ENCODE assay signal across 8 mouse cellular contexts in the genomic region with DNA sequence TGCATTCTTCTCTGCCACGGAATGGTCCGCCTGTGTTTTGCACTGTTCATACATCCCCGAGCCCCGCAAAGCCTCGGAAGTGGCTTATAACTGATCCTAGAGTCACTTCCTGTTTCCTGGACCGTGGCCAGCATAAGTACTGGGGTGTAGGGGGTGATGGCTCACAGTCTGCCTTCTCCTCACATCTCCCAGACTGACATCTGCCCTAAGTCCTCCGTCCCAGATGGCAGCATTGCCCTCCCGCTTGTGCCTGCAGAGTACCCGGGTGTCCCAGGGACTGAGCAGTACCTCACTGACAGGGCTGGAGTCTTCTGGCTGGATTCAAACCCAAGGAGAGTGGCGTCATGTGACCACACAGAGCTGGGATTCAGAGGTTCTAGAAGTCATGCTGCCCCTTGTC. TPM values are rescaled to one million over a fixed set of nuclear protein-coding genes. Genes with fewer than 3 reads are reported as not detected.
A peak's percentile ranks its signal among the peaks of the same experiment; 100 is the strongest.
DNase-seq lines count a peak whose midpoint lies in the region; ATAC-seq and TF ChIP-seq lines count a peak whose summit lies in the region.

No protein-coding gene starts in this region.

- no peak for TF ChIP-seq CTCF in lung, embryonic 14.5 days (IDR thresholded peaks at IDR 0.05; ENCODE audit: low read depth)

- 0 out of 2 replicates have a peak overlapping the region, but pooled peaks have one; percentile 25 for H3K4me2 ChIP-seq in lung, embryonic 14.5 days
- H3K4me2 ChIP-seq in intestine, embryonic 15.5 days (replicated peaks): 0 out of 2 replicates have a peak overlapping the region, but pooled peaks have one; percentile 7
- no peak overlapping the region for H3K4me2 ChIP-seq in neural tube, embryonic 13.5 days

- H3K4me1 ChIP-seq in lung, embryonic 14.5 days (ENCODE audit: insufficient read depth): no peaks in the 10 kb centered on the region
- no peaks in the 10 kb centered on the region; the same call in 1 of the 2 replicates for H3K4me1 ChIP-seq in intestine, embryonic 15.5 days (replicated peaks)
- peaks cover 19% of the 10 kb centered on the region for H3K4me1 ChIP-seq in neural tube, embryonic 13.5 days (replicated peaks)

- H3K27ac ChIP-seq in lung, embryonic 14.5 days (ENCODE audit: low read depth): no peak overlapping the region
- no peak overlapping the region for H3K27ac ChIP-seq in intestine, embryonic 15.5 days
- no peak overlapping the region for H3K27ac ChIP-seq in neural tube, embryonic 13.5 days (replicated peaks)

- 0 out of 2 replicates have a peak, but pooled peaks have one; percentile 22 for ATAC-seq in lung, embryonic 14.5 days (ENCODE audit: insufficient read depth)
- 0 out of 2 replicates have a peak, but pooled peaks have one; percentile 14 for ATAC-seq in intestine, embryonic 15.5 days
- ATAC-seq in neural tube, embryonic 13.5 days (ENCODE audit: low read depth): peak; percentile 29; the same call in 1 of the 2 replicates
- ATAC-seq in erythroblast, adult 5-6 weeks (replicated peaks; ENCODE audit: low FRiP score, poor library complexity, severe bottlenecking): no peak

- WGBS in lung, embryonic 14.5 days: 37% methylated on average over 10 of the region's 10 CpGs
- 45% methylated on average over 10 of the region's 10 CpGs for WGBS in intestine, embryonic 15.5 days
- 50% methylated on average over 10 of the region's 10 CpGs for WGBS in neural tube, embryonic 13.5 days

- no peaks in the 10 kb centered on the region for H3K36me3 ChIP-seq in lung, embryonic 14.5 days (ENCODE audit: insufficient read depth)
- no peaks in the 10 kb centered on the region for H3K36me3 ChIP-seq in intestine, embryonic 15.5 days
- H3K36me3 ChIP-seq in neural tube, embryonic 13.5 days: no peaks in the 10 kb centered on the region

- DNase-seq in lung, embryonic 14.5 days: peak; percentile 9
- no peak for DNase-seq in lung, postnatal 36 days
- peak; percentile 14 for DNase-seq in ZHBTc4 (ENCODE audit: low read depth, low spot score)
- DNase-seq in testis, postnatal 14 days (ENCODE audit: low spot score): no peak
- DNase-seq in kidney, postnatal 14 days: no peak

- no peak overlapping the region for H3K9ac ChIP-seq in lung, embryonic 14.5 days
- H3K9ac ChIP-seq in intestine, embryonic 15.5 days: no peak overlapping the region
- H3K9ac ChIP-seq in neural tube, embryonic 13.5 days: no peak overlapping the region

- no peaks in the 10 kb centered on the region for H3K27me3 ChIP-seq in lung, embryonic 14.5 days (ENCODE audit: insufficient read depth, low read length)
- H3K27me3 ChIP-seq in intestine, embryonic 15.5 days (replicated peaks): no peaks in the 10 kb centered on the region
- H3K27me3 ChIP-seq in neural tube, embryonic 13.5 days: peaks cover 4% of the 10 kb centered on the region

- no peaks in the 10 kb centered on the region for H3K9me3 ChIP-seq in lung, embryonic 14.5 days (ENCODE audit: low read depth, low read length)
- no peaks in the 10 kb centered on the region for H3K9me3 ChIP-seq in intestine, embryonic 15.5 days
- no peaks in the 10 kb centered on the region for H3K9me3 ChIP-seq in neural tube, embryonic 13.5 days

- no peak overlapping the region for H3K4me3 ChIP-seq in lung, embryonic 14.5 days (ENCODE audit: low read depth, low read length)
- no peak overlapping the region for H3K4me3 ChIP-seq in intestine, embryonic 15.5 days (replicated peaks)
- H3K4me3 ChIP-seq in neural tube, embryonic 13.5 days: no peak overlapping the region

RNA-seq across cellular contexts. Expression of gene Otos, which starts 0.4 kb away (rescaled TPM):
- polyA plus RNA-seq in lung, embryonic 14.5 days (2014; fragmentation: Nextera tagmentation; extraction: Ambion mirVana): not detected in 2 replicates
- polyA plus RNA-seq in intestine, embryonic 15.5 days (2015; fragmentation: Nextera tagmentation; extraction: Ambion mirVana): 0.15 and 0.18 TPM in 2 replicates
- not detected in 2 replicates for polyA plus RNA-seq in neural tube, embryonic 13.5 days (2015; fragmentation: Nextera tagmentation; extraction: Ambion mirVana)
- total RNA-seq in erythroblast, adult 5-6 weeks (2015; ENCODE audit: low replicate concordance): not detected in 2 replicates
- 0.70 and 1.1 TPM in 2 replicates for total RNA-seq in erythroblast, adult 5-6 weeks (2017; ENCODE audit: low replicate concordance)

RNA-seq across cellular contexts. Expression of gene Cops9, which starts 6.4 kb away (rescaled TPM):
- polyA plus RNA-seq in lung, embryonic 14.5 days (2014; fragmentation: Nextera tagmentation; extraction: Ambion mirVana): 391 and 414 TPM in 2 replicates
- 364 and 407 TPM in 2 replicates for polyA plus RNA-seq in intestine, embryonic 15.5 days (2015; fragmentation: Nextera tagmentation; extraction: Ambion mirVana)
- polyA plus RNA-seq in neural tube, embryonic 13.5 days (2015; fragmentation: Nextera tagmentation; extraction: Ambion mirVana): 520 and 589 TPM in 2 replicates
- 37.2 and 48.6 TPM in 2 replicates for total RNA-seq in erythroblast, adult 5-6 weeks (2015; ENCODE audit: low replicate concordance)
- total RNA-seq in erythroblast, adult 5-6 weeks (2017; ENCODE audit: low replicate concordance): 8.2 and 24.3 TPM in 2 replicates

RNA-seq across cellular contexts. Expression of gene Olfr12, which starts 30.6 kb away (rescaled TPM):
- polyA plus RNA-seq in lung, embryonic 14.5 days (2014; fragmentation: Nextera tagmentation; extraction: Ambion mirVana): not detected in 2 replicates
- polyA plus RNA-seq in intestine, embryonic 15.5 days (2015; fragmentation: Nextera tagmentation; extraction: Ambion mirVana): not detected in 2 replicates
- polyA plus RNA-seq in neural tube, embryonic 13.5 days (2015; fragmentation: Nextera tagmentation; extraction: Ambion mirVana): not detected in 2 replicates
- total RNA-seq in erythroblast, adult 5-6 weeks (2015; ENCODE audit: low replicate concordance): not detected in 2 replicates
- total RNA-seq in erythroblast, adult 5-6 weeks (2017; ENCODE audit: low replicate concordance): not detected in 2 replicates

RNA-seq across cellular contexts. Expression of gene Olfr1410, which starts 42.6 kb away (rescaled TPM):
- not detected in 2 replicates for polyA plus RNA-seq in lung, embryonic 14.5 days (2014; fragmentation: Nextera tagmentation; extraction: Ambion mirVana)
- polyA plus RNA-seq in intestine, embryonic 15.5 days (2015; fragmentation: Nextera tagmentation; extraction: Ambion mirVana): not detected in 2 replicates
- polyA plus RNA-seq in neural tube, embryonic 13.5 days (2015; fragmentation: Nextera tagmentation; extraction: Ambion mirVana): not detected in 2 replicates
- total RNA-seq in erythroblast, adult 5-6 weeks (2015; ENCODE audit: low replicate concordance): not detected in 2 replicates
- not detected in 2 replicates for total RNA-seq in erythroblast, adult 5-6 weeks (2017; ENCODE audit: low replicate concordance)

RNA-seq across cellular contexts. Expression of gene Olfr1411, which starts 54.0 kb away (rescaled TPM):
- polyA plus RNA-seq in lung, embryonic 14.5 days (2014; fragmentation: Nextera tagmentation; extraction: Ambion mirVana): not detected in 2 replicates
- polyA plus RNA-seq in intestine, embryonic 15.5 days (2015; fragmentation: Nextera tagmentation; extraction: Ambion mirVana): not detected in 2 replicates
- polyA plus RNA-seq in neural tube, embryonic 13.5 days (2015; fragmentation: Nextera tagmentation; extraction: Ambion mirVana): not detected in 2 replicates
- total RNA-seq in erythroblast, adult 5-6 weeks (2015; ENCODE audit: low replicate concordance): not detected in 2 replicates
- total RNA-seq in erythroblast, adult 5-6 weeks (2017; ENCODE audit: low replicate concordance): not detected in 2 replicates

Comparison
In these comparisons a context has a peak if more than half of its experiments do, and no peak if none do; other contexts are left out.
1. DNase-seq: peak in lung, embryonic 14.5 days (single experiment) and ZHBTc4 (single experiment); none in lung, postnatal 36 days (single experiment), testis, postnatal 14 days (single experiment) and kidney, postnatal 14 days (single experiment).